Mouse (Mus musculus) gastrocnemius, adult 2 months (tissue): ENCODE measurements at regions not wholly inside any gene's neighbourhood (a gene's known extent, or its start where the extent isn't known, plus 50 kb on each side); places are given as distances from the start of the nearest gene placed in this dataset.

Experiments used
- DNase-seq: peaks from one replicate; pipeline ENCODE4 v3.0.0; 2022
- H3K27ac ChIP-seq: fragments of 200-600 bp; 2 replicates; pipeline ENCODE4 v1.8.1; 2022; ENCODE audit warnings: mild to moderate bottlenecking
- H3K4me3 ChIP-seq: fragments of 200-600 bp; 2 replicates; pipeline ENCODE4 v1.8.1; 2022; ENCODE audit warnings: mild to moderate bottlenecking, moderate library complexity
- CTCF ChIP-seq: fragments of 200-600 bp; IDR thresholded peaks from 2 replicates; pipeline ENCODE4 v1.8.1; 2022; ENCODE audit warnings: antibody characterized with exemption, mild to moderate bottlenecking, moderate library complexity
- intact Hi-C: fragments of 180-260 bp; cut with DNase I; formaldehyde crosslinking; loops from one replicate; pipeline ENCODE4 v1.15.1; 2025

DNA sequence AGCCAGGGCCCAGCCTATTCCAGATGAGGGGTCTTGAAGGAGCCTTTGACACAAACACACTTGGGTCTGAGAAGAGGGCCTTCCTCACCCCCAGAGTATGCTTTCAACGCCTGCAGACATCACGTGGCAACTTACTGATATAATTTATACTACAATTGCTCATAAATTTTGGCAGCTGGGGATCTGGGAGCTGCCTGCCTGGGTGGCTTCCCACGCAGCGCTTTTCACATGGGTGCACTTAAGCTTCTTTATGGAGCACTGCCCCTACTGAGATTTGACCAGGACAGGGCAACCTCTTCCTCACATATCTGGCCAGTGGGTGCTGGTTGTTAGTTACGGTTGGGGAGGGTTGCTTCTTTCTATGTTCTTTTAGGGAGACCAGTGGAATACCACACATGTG lies 61.6 kb downstream of the Spesp1 start:
- Histone ChIP-seq H3K27ac (no peak overlapping the region), H3K4me3 (no peak overlapping the region)
- intact Hi-C loops: no loop called here
- no peak for TF ChIP-seq CTCF
- DNase-seq: no peak

DNA sequence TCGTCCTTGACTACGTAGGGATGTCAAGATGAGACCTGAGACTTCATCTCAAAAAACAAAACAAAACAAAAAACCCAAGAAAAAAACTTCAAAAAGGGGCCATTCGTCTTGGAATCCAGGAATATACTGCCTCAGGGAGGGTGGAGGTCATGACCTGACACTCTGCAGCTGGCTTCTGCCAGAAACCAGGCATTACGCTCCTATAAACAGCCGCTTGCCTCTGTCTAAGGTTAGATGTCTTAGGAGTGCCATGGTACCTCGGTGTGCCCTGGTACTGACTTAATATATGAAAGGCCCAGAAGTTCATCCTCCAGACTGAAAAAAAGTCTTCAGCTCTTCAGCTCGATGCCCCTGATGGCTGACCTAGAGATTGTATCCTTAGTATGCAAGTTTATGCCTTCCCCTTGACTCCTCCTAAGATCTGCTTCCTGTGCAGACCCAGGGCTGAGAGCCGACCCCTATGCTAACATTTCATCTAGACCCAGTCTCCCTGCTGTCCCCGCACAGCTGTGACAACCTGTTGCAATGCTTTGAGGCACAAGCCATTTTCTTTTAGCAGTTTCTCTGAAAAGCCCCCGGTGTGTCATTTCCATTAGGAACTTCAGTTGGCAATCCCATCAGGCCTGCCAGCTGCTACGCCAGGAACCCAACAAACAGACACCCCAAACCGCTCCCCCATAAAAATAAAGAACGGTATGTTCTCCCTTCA lies 66.7 kb downstream of the Spesp1 start:
- H3K27ac ChIP-seq: no peak overlapping the region
- no peak overlapping the region for H3K4me3 ChIP-seq
- no peak for DNase-seq
- no peak for TF ChIP-seq CTCF
- intact Hi-C loops: no loop called here

DNA sequence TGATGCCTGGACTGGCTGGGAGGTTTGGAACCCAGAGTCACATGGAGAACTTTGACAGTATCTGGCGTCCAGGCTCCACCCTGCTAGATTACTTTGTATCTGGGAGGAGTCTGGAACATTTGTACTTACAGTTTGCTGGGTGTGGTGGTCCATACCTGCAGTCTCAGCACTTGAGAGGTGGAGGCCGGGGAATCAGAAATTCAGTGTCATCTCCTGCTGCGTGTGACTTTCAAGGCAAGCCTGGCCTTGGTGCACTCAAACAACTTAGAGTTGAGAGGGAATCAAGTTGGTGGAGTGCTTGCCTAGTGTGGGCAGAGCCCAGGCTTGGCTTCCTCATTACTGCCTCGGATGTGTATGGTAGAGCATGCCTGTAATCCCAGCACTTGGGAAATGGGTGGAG lies 67.5 kb downstream of the Spesp1 start:
- Histone ChIP-seq H3K27ac (no peak overlapping the region), H3K4me3 (no peak overlapping the region)
- no peak for DNase-seq
- no peak for TF ChIP-seq CTCF
- intact Hi-C loops: no loop called here

DNA sequence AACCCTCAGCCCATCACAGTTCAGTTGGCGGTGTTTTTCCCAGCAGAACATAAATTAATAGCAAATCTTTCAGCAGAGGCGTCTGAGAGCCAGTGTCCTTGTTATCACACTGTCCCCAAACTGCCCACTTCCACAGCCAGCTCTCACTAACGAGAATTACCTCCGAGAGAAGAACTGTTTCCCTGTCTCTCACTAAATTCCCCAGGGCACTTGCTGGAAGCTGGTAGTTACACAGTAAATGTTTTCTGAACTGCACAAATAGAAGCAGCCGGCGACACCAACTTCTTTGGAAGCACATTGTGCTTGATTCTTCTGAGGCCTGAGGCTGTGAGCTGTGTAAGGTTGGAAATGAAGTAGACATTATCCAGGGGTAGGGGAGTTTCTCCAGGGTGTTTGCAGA lies 69.4 kb downstream of the Spesp1 start:
- intact Hi-C loops: no loop called here
- H3K27ac ChIP-seq: peak overlapping the region; percentile 5; the same call in 1 of the 2 replicates
- TF ChIP-seq CTCF: no peak
- DNase-seq: no peak
- no peak overlapping the region for H3K4me3 ChIP-seq

DNA sequence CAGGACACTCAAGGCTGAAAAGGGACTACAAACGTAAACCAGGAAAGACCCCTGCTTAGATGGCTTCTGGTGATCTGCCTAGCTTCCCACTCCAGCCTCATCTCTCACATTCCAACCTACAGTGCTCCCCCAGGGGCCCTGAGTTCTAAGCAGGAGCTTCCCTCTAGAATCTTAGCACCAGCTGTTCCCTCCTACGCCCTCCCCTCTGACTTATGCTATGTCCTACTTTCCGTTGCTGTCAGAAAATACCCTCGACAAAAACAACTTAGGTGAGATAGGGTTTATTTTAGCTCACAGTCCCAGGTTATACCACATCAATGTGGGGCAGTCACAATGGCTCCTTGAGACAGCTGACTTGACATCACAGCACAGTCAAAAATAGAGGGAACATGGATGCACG lies 71.2 kb downstream of the Spesp1 start:
- H3K27ac ChIP-seq: no peak overlapping the region
- no peak for TF ChIP-seq CTCF
- no peak for DNase-seq
- intact Hi-C loops: no loop called here
- H3K4me3 ChIP-seq: no peak overlapping the region

DNA sequence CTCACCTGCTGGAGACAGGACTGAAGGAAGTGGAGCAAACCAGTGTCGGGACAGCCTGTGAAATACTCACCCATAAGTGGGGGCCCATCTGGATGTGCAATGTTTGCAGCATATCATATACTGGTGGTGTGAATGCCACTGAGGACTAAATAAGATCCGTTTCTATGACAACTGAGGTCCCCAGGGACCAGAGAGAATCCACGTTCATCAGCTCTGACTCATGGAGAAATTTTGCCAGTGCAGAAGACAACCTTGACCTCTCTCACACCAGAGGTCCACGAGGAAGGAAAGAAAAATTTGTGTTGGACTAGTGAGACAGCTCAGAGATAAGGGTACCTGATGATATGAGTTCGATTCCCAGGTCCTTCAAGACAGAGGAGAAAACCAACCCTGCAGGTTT lies 73.6 kb downstream of the Spesp1 start:
- no peak for TF ChIP-seq CTCF
- no peak for DNase-seq
- Histone ChIP-seq H3K4me3 (no peak overlapping the region), H3K27ac (no peak overlapping the region)
- intact Hi-C loops: no loop called here

DNA sequence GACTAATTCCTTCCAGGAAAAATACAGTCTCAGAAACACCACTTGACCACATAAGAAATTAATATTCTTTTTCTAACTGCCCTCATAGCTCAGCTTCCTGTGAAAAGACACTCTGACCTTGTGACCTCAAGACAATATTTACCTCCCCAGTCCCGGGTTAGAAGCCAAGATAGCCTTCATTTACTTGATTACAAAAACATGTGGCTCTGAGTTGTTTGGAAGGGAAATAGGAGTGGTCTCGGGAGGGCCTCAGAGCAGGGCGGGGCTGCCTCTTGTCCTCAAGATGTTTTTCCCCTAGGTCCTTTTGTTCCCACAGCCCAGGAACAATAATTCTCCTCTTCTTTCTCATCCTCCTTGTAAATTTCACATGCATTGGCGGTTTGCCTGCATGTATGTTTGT lies 76.7 kb downstream of the Spesp1 start:
- peak overlapping the region; percentile 80 for H3K27ac ChIP-seq
- DNase-seq: peak; percentile 48
- intact Hi-C loops: no loop called here
- no peak for TF ChIP-seq CTCF
- H3K4me3 ChIP-seq: no peak overlapping the region

DNA sequence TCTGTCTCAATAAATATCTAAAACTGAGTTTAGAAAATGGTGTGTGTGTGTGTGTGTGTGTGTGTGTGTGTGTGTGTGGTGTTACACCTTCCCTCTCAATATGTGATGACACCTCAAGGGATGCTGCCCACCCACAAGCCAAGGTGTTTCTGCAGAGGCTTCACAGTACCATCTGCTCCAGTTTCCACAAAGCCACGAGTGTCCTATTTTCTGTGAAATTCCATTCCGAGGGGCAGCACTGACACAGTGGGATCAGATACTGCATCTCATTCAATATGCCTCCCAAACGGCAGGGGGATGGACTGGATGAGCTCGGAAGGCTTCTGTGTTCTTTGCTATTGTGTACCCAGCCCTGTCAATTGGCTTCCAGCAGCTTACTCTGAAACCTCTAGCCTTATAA lies 78.5 kb downstream of the Spesp1 start:
- TF ChIP-seq CTCF: no peak
- intact Hi-C loops: no loop called here
- no peak overlapping the region for H3K4me3 ChIP-seq
- DNase-seq: no peak
- peak overlapping the region; percentile 56 for H3K27ac ChIP-seq

DNA sequence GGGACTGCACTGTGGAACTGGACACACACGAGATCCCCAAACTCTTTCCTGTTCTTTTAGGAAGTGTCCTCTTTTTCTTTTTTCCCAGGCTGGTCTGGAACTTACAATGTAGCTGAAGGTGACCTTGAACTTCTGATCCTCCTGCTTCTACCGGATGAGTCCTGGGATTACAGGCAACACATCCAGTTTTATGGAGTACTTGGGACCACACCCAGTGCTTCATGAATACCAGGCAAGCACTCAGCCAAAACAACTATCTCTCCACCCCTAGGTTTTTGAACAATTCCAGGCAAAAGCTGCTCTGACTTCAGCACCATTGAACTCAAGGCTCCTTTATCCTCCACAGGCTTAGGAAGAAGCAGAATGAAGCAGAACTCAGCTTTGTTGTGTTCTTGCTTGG lies 79.7 kb downstream of the Spesp1 start:
- TF ChIP-seq CTCF: no peak
- H3K4me3 ChIP-seq: no peak overlapping the region
- no peak for DNase-seq
- intact Hi-C loops: no loop called here
- H3K27ac ChIP-seq: peak overlapping the region; percentile 38; the same call in 1 of the 2 replicates

DNA sequence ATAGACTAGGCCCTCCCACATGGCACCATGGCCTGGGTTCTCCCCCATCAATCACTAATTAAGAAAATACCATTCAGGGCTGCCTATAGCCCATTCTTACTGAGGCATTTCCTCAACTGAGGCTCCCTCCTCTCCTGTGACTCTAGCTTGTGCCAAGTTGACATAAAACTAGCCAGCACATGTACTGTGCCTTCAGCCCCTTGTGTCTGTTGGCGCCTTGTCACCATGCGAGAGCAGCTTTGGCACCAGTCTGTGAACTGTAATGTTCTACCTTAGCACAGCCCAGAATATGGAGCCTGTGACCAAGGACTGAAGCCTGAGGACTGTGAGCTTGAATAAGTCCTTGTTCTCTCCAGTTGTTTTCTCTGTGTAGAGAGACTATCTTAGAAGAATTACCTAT lies 75.0 kb upstream of the Glce start:
- intact Hi-C loops: no loop called here
- DNase-seq: no peak
- TF ChIP-seq CTCF: no peak
- Histone ChIP-seq H3K4me3 (no peak overlapping the region), H3K27ac (no peak overlapping the region)

DNA sequence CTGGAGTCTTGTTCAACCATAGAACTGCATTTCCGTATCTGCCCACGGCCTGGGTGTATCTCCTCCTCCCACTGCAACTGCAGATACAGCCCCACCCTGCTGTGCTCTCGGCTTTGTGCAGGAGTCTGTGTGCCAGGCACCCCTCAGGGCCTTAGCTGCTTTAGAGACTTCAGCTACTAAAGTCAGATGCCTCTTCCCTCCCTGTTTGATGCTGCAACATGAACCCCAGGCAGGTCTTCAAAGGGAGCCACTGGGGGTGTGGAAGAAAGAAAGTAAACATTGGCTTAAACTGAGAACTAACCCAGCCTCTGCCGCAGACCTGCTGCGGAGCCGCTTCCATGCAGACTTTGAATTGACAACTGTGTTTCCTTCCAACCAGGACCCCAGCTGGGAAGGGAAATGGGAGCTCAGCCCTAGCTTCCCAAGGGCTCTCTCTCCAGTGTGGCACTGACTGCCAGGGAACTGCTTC lies 70.0 kb upstream of the Glce start:
- no peak for TF ChIP-seq CTCF
- DNase-seq: no peak
- no peak overlapping the region for H3K4me3 ChIP-seq
- H3K27ac ChIP-seq: 0 out of 2 replicates have a peak overlapping the region, but pooled peaks have one; percentile 38
- intact Hi-C loops: no loop called here

DNA sequence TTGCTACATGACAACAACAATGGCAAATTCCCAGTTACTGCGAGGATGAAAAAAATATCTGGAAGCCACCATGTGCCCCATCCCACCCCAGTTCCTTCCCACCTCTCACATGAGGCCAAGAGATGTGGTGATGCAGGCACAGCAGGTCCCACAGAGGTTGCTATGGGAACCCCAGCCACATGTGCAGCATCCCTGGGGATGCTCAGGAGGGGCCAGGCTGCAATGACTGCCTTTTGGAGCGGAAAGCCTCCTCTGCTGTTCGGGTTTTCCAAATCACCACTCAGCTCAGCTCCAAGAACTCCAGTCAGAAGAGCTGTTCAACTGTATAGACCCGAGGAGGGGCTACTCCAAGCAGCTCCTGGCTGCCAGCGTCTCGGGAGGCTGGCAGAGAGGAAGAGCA lies 68.0 kb upstream of the Glce start:
- no peak overlapping the region for H3K4me3 ChIP-seq
- peak; percentile 31 for DNase-seq
- no peak overlapping the region for H3K27ac ChIP-seq
- TF ChIP-seq CTCF: no peak
- intact Hi-C loops: no loop called here

DNA sequence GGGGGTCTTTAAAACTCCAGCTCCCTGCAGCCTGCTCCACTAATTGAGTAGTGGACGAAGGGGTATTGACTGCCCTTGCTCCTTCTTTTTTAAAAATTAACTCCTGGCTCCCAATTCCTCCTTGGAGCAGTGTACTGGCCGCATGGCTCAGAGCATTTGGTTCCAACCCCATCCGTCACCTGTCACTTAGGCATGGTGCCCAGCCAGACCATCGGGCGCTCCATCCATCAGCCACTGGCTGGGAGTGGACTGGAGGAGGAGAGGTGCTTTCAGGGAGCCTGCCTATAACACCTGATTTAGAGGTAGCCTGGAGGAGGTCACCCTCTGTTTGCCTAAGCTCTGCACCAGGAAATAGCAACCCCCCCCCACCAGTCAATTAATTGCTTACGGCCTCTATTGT lies 66.4 kb upstream of the Glce start:
- no peak overlapping the region for H3K4me3 ChIP-seq
- DNase-seq: no peak
- H3K27ac ChIP-seq: no peak overlapping the region
- intact Hi-C loops: no loop called here
- no peak for TF ChIP-seq CTCF

DNA sequence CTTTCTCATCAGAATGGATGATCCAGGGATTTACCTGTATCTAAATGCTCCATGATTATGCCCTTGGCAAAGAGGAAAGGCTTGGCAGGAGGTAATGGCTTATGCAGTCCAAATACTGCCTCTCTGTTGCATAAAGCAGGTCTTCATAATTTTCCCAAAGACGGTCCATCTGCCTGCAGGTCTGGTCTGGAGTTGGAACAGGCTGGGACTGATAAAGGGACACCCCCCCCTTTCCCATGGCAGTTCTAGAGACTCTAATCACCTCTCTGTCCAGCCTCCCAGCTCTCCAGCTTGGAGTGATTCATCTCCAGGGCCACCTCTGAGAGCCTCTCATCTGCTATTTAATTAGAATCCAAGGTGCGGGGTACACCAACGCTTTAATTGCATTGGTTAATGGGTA lies 65.9 kb upstream of the Glce start:
- Histone ChIP-seq H3K27ac (no peak overlapping the region), H3K4me3 (no peak overlapping the region)
- DNase-seq: no peak
- intact Hi-C loops: no loop called here
- no peak for TF ChIP-seq CTCF
